Mouse (Mus musculus) monocyte, adult 5-6 weeks (primary cell): ENCODE results near the gene Dhrs7b. TPM values are rescaled to one million over a fixed set of nuclear protein-coding genes. Genes with fewer than 3 reads are reported as not detected.
"Not testable (repeated sequence)": the region's sequence is repeated elsewhere in the genome, so short reads cannot be mapped to it uniquely, and the experiment has no call there.

ENCODE experiments used
- ATAC-seq: fragments of 153-309, 156-312 bp; replicated peaks from 2 replicates; pipeline ENCODE4 v1.8.0; 2017; ENCODE audit warnings: mild to moderate bottlenecking; ENCODE audit not compliant: low TSS enrichment, insufficient number of reproducible peaks, severe bottlenecking, poor library complexity, low FRiP score
- total RNA-seq: library from RNA; stranded (forward); fragments of 200-1000, 200-491, 200-594 nt; gene quantifications from 3 replicates; pipeline ENCODE4 v1.2.3, GENCODE M21; 2017

The Dhrs7b gene
- 13.4 to 21.7 TPM (median 18.0 TPM) in 3 replicates for total RNA-seq

GRCm38 (mm10) chr11:60830433-60831052 lies at the start of gene Dhrs7b:
Gene Dhrs7b (plus strand): TSS chr11:60830631.
- ATAC-seq = peak; percentile 98

DNA sequence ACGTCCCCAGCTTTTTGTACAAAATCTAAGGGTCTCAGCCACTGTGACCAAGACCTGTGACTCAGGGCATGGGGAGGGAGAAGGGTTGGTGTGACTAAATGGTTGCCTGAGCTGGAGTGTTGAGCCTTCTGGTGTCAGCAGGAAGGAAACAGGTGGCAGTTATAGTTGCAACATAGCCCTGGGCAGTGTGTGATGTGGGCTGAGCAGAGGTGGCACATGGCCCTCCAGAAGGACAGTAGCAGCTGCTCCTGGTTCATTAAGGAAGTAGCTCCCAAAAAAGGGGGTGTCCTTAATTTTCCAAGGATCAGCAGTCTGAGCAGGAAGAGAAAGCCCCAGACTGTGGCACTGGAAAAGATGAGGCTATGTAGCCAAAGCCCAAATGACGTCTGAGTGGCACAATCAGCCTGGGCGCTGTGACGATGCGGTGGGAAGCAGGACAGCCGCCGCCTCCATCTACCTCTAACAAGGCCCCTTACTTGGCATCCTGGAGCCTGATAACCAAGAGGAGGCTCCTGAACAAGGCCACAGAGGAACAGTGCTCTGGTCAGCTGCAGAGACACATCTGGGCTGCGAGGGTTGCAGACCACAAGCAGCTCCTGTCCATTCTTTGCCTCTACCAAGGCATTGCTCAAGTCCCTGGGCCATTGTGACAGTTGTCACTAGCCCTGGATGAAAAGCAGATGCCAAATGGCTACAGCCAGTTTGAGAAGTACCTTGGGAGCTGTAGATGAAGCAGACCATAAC lies 46.1 kb upstream of the Dhrs7b start:
- no peak for ATAC-seq

DNA sequence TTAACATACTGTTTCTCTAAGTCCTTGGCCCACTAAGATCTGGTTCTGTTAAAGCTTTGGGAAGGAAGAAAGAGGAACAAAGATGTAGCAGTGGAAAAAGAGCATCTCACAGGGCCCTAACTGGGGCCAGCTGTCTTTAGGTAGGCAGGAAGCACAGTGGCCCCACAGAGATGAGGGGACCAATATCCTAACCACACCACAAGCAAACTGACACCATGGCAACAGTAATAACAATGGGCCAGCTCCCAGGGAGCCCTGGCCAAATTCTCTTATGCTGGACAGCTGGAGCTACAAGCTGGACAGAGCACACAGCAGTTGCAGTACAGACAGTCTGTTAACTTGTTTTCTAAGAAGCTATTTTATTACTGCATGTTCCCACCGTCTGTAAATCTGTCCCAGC lies 42.8 kb upstream of the Dhrs7b start:
- no peak for ATAC-seq

DNA sequence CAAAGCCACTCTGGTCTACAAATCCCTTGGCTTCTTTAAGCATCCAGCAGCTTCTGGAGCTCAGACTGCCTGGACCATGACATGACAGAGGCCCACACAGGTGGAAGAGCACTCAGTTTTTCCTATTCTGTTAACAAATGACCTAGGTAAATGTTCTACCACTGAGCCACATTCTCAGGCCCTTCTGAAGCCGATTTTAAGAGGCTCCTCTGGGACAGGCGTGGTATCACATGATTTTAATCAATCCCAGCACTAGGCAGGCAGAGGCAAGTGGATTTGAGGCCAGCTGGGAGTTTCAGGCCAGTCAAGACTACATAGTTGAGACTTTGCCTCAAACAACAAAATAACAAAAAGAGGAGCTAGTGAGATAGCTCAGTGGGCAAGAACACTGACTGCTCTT lies 40.0 kb upstream of the Dhrs7b start:
- no peak for ATAC-seq

- ATAC-seq = no peak
These were observed 34.1 kb upstream of the Dhrs7b start for GRCm38 (mm10) chr11:60796342-60796741.

- ATAC-seq = no peak
These were observed 30.5 kb upstream of the Dhrs7b start for GRCm38 (mm10) chr11:60799977-60800376.

- ATAC-seq = no peak
These were observed 29.5 kb upstream of the Dhrs7b start for GRCm38 (mm10) chr11:60800892-60801291.

- no peak for ATAC-seq
These were observed 22.0 kb upstream of the Dhrs7b start for GRCm38 (mm10) chr11:60808286-60809070.

DNA sequence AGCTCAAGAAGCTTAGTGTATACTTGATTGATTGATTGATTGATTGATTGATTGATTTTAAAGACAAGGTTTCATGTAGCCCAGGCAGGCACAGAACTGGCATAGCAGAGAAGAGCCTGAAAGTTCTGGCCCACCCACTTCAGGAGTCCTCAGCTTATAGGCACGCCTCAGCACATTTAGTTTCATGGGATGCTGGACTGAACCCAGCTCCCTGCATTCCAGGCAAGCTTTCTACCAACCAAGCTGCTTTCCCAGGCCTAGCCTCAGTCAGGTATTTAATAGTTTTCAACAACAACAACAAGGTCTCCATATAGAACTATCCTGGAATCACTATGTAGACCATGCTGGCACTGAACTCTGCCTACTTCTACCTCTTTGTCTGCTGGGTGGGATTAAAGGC lies 20.9 kb upstream of the Dhrs7b start:
- no peak for ATAC-seq

GRCm38 (mm10) chr11:60810046-60810965 lies 20.1 kb upstream of the Dhrs7b start:
- no peak for ATAC-seq

DNA sequence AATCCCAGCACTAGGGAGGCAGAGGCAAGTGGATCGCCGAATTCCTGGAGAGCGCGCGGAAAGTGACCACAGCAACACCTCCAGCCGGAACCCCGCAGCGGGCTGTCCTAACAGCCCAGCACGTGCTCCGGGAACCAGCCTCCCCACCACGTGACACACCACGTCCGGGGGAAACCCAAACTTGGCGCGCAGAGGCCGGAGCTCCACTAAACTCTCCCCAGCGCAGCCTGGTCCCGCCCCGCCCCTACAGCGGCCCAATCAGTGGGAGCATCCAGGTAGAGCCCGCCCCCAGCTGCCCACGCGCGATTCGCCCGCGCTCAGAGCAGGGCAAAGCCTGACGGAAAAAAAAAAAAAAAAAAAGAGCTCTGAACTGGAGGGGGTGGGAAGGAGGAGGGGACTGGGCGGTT lies 19.4 kb upstream of the Dhrs7b start:
- peak; percentile 100 for ATAC-seq

DNA sequence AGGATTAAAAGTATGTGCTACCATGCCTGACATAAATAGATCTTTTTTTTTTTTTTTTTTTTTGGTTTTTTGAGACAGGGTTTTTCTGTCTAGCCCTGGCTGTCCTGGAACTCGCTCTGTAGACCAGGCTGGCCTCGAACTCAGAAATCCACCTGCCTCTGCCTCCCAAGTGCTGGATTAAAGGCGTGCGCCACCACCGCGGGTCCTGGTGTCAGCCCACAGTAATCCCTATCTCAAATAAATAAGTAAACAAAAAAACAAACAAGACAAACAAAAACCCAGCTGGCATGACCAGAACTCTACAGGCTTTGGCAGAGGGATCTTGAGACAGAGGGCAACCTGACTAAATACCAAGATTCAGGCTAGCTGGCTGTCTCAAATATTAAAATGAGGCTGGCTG lies 18.8 kb upstream of the Dhrs7b start, which contains the start of gene Shmt1:
Gene Shmt1, minus strand, starts transcription at position 101 of the 400 bp plus-strand sequence.
- not testable (repeated sequence) for ATAC-seq

DNA sequence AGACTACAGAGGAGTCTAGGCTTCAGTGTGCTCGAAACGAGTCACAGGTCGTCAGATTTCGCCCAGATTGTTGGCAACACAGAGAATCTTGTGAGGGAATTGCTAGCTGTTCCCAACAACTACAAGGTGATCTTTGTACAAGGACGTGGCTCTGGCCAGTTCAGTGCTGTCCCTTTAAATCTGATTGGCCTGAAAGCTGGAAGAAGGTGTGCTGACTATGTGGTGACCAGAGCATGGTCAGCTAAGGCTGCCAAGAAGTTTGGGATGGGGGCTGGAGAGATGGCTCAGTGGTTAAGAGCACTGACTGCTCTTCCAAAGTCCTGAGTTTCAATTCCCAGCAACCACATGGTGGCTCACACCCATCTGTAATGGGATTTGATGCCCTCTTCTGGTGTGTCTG lies 14.0 kb upstream of the Dhrs7b start:
- no peak for ATAC-seq

DNA sequence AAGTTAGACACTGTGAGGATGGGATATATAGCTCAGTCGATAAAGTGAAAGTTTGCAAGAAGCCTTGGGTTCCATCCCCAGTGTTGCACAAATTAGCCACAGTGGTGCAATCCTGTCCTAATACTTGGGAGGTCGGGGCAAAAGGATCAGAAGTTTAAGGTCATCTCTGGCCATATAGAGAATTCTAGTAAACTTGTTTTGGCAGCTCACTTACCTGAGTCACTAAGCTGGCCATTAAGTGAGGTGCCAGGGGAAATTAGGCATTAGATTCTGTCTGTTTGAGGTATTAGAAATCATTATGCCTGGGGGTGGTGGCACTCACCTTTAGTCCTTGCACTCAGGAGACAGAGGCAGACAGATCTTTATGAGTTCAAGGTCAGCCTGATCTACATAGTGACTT lies 6.7 kb upstream of the Dhrs7b start:
- ATAC-seq = no peak

GRCm38 (mm10) chr11:60825191-60825590 lies 5.2 kb upstream of the Dhrs7b start:
- no peak for ATAC-seq

- ATAC-seq = no peak
These were observed 3.7 kb upstream of the Dhrs7b start for GRCm38 (mm10) chr11:60826700-60827099.

DNA sequence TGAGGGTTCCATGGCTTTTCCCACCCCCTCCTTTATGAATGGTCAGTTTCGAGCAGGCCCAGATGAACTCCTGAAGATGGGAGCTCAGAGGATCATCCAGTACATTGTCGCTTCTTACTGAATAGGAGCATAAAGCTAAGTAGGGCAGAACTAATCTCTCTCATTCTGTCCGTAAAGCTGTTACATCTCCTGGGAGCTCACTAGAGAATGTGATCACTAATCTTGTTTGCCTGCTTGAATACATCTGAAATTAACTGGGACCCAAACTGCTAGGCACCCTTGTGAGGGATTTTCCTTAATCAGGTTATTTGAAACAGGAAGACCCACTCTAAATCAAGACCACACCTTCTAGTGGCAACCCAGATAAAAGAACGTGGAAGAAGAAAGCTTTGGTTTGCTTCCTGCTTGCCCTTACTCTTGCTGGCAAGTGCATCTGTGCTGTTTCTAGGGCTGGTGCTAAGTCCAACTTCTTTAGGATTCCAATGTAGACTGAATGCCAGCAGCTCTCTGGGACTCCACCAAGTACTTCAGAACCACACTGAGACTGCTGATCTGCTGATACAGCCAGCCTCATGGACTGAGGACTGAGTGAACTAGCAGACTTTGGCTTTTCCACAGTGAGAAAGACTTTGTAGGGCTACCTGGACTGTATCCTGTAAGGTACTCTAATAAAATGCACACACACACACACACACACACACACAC lies 3.0 kb upstream of the Dhrs7b start:
- ATAC-seq = no peak

GRCm38 (mm10) chr11:60828903-60829302 lies 1.5 kb upstream of the Dhrs7b start:
- no peak for ATAC-seq
